ENCODE assay signal across 13 mouse cellular contexts in the genomic region with DNA sequence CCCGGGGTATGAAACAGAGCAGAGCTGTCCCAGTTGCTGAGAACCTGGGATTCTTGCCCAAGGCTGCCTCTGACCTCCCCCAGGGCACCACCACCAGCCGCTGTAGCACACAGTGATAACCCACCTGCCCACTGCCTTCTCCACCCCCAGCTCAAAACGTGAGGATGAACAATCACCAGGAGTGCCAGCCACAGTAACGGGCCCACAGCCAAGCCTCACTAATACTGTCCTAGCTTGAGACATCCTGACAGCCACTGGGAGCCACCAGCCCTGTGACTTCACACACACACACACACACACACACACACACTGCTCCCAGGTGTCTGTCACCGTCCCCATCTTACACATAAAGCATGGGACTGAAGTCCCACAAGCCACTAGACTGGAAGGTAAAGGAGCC. TPM values are rescaled to one million over a fixed set of nuclear protein-coding genes. Genes with fewer than 3 reads are reported as not detected.
DNase-seq lines count a peak whose midpoint lies in the region; ATAC-seq lines count a peak whose summit lies in the region.
"Had no signal": no experiment of that assay in that cellular context is flagged by ENCODE, and none has a peak within 500 bp of the region (broad histone marks: within the 10 kb centered on the region; RNA-seq: fewer than 3 reads in every experiment).

No protein-coding gene starts in this region.

- H3K4me3 ChIP-seq in forebrain, embryonic 12.5 days (replicated peaks): no peak overlapping the region
- H3K4me3 ChIP-seq in forebrain, embryonic 13.5 days: no peak overlapping the region
- H3K4me3 ChIP-seq in neural tube, embryonic 12.5 days: no peak overlapping the region
- H3K4me3 ChIP-seq in hindbrain, embryonic 15.5 days: no peak overlapping the region
- no peak overlapping the region for H3K4me3 ChIP-seq in neural tube, embryonic 15.5 days (replicated peaks)
- H3K4me3 ChIP-seq: embryonic facial prominence, embryonic 15.5 days had no signal

- ATAC-seq in forebrain, embryonic 12.5 days (ENCODE audit: low FRiP score): no peak
- ATAC-seq in forebrain, embryonic 13.5 days: no peak
- ATAC-seq in neural tube, embryonic 12.5 days (ENCODE audit: low FRiP score, low read depth): no peak
- ATAC-seq in hindbrain, embryonic 15.5 days (ENCODE audit: low FRiP score, low read depth): no peak
- no peak for ATAC-seq in neural tube, embryonic 15.5 days (ENCODE audit: low FRiP score)
- ATAC-seq: CD4-positive, CD25-positive, alpha-beta regulatory T cell, adult 4 months; inflammation-experienced regulatory T-cells, adult 6 months had no signal

- 80% methylated on average over 5 of the region's 5 CpGs for WGBS in forebrain, embryonic 12.5 days
- WGBS in forebrain, embryonic 13.5 days: 78% methylated on average over 5 of the region's 5 CpGs
- WGBS in neural tube, embryonic 12.5 days: 70% methylated on average over 5 of the region's 5 CpGs
- 72% methylated on average over 5 of the region's 5 CpGs for WGBS in hindbrain, embryonic 15.5 days
- 56% methylated on average over 5 of the region's 5 CpGs for WGBS in neural tube, embryonic 15.5 days

- no peak for DNase-seq in neural tube, embryonic 10.5 days (ENCODE audit: extremely low spot score, low spot score)
- DNase-seq in urinary bladder, postnatal 14 days (ENCODE audit: low spot score): no peak
- no peak for DNase-seq in c-Kit-positive CD71-positive TER-119-positive erythroid progenitor cells, embryonic 14.5 days (ENCODE audit: low spot score)
- DNase-seq: gastrocnemius, postnatal 10 days had no signal

- no peak overlapping the region for H3K9ac ChIP-seq in forebrain, embryonic 12.5 days
- no peak overlapping the region for H3K9ac ChIP-seq in forebrain, embryonic 13.5 days
- H3K9ac ChIP-seq in neural tube, embryonic 12.5 days: no peak overlapping the region
- H3K9ac ChIP-seq in hindbrain, embryonic 15.5 days: no peak overlapping the region
- H3K9ac ChIP-seq in neural tube, embryonic 15.5 days (replicated peaks): no peak overlapping the region
- H3K9ac ChIP-seq: embryonic facial prominence, embryonic 15.5 days had no signal

- H3K36me3 ChIP-seq in forebrain, embryonic 12.5 days (replicated peaks): peaks cover 44% of the 10 kb centered on the region
- peaks cover 48% of the 10 kb centered on the region for H3K36me3 ChIP-seq in forebrain, embryonic 13.5 days (ENCODE audit: poor library complexity, severe bottlenecking)
- H3K36me3 ChIP-seq in neural tube, embryonic 12.5 days: peaks cover 49% of the 10 kb centered on the region
- peaks cover 24% of the 10 kb centered on the region for H3K36me3 ChIP-seq in hindbrain, embryonic 15.5 days
- peaks cover 29% of the 10 kb centered on the region for H3K36me3 ChIP-seq in neural tube, embryonic 15.5 days

- H3K4me2 ChIP-seq in forebrain, embryonic 12.5 days: no peak overlapping the region
- no peak overlapping the region for H3K4me2 ChIP-seq in forebrain, embryonic 13.5 days
- H3K4me2 ChIP-seq in neural tube, embryonic 12.5 days (replicated peaks): no peak overlapping the region
- no peak overlapping the region for H3K4me2 ChIP-seq in hindbrain, embryonic 15.5 days
- no peak overlapping the region for H3K4me2 ChIP-seq in neural tube, embryonic 15.5 days
- H3K4me2 ChIP-seq: embryonic facial prominence, embryonic 15.5 days; liver, embryonic 11.5 days had no signal

- peak overlapping the region; percentile 50; the same call in 1 of the 2 replicates for H3K27ac ChIP-seq in forebrain, embryonic 12.5 days
- H3K27ac ChIP-seq in forebrain, embryonic 13.5 days: no peak overlapping the region
- H3K27ac ChIP-seq in neural tube, embryonic 12.5 days: peak overlapping the region; percentile 26; the same call in 1 of the 2 replicates
- H3K27ac ChIP-seq in hindbrain, embryonic 15.5 days (replicated peaks): 0 out of 2 replicates have a peak overlapping the region, but pooled peaks have one; percentile 17
- H3K27ac ChIP-seq in neural tube, embryonic 15.5 days (replicated peaks): 0 out of 2 replicates have a peak overlapping the region, but pooled peaks have one; percentile 45
- H3K27ac ChIP-seq: embryonic facial prominence, embryonic 15.5 days had no signal

- H3K9me3 ChIP-seq in forebrain, embryonic 12.5 days: peaks cover 6% of the 10 kb centered on the region; the same call in 1 of the 2 replicates
- peaks cover 7% of the 10 kb centered on the region for H3K9me3 ChIP-seq in forebrain, embryonic 13.5 days (replicated peaks)
- H3K9me3 ChIP-seq in neural tube, embryonic 12.5 days: peaks cover 4% of the 10 kb centered on the region; the same call in 1 of the 2 replicates
- H3K9me3 ChIP-seq in hindbrain, embryonic 15.5 days: no peaks in the 10 kb centered on the region
- no peaks in the 10 kb centered on the region for H3K9me3 ChIP-seq in neural tube, embryonic 15.5 days (replicated peaks)
- H3K9me3 ChIP-seq: embryonic facial prominence, embryonic 15.5 days had no signal

- H3K27me3 ChIP-seq in forebrain, embryonic 12.5 days: no peaks in the 10 kb centered on the region
- no peaks in the 10 kb centered on the region for H3K27me3 ChIP-seq in forebrain, embryonic 13.5 days
- no peaks in the 10 kb centered on the region for H3K27me3 ChIP-seq in neural tube, embryonic 12.5 days (replicated peaks)
- H3K27me3 ChIP-seq in hindbrain, embryonic 15.5 days: no peaks in the 10 kb centered on the region
- no peaks in the 10 kb centered on the region for H3K27me3 ChIP-seq in neural tube, embryonic 15.5 days (replicated peaks)
- H3K27me3 ChIP-seq: embryonic facial prominence, embryonic 15.5 days had no signal

- no peaks in the 10 kb centered on the region for H3K4me1 ChIP-seq in forebrain, embryonic 12.5 days
- no peaks in the 10 kb centered on the region for H3K4me1 ChIP-seq in forebrain, embryonic 13.5 days
- H3K4me1 ChIP-seq in neural tube, embryonic 12.5 days: peaks cover 8% of the 10 kb centered on the region; the same call in 1 of the 2 replicates
- 0 out of 2 replicates have a peak, but pooled peaks cover 5% of the 10 kb centered on the region for H3K4me1 ChIP-seq in hindbrain, embryonic 15.5 days (replicated peaks)
- 0 out of 2 replicates have a peak, but pooled peaks cover 11% of the 10 kb centered on the region for H3K4me1 ChIP-seq in neural tube, embryonic 15.5 days
- H3K4me1 ChIP-seq: embryonic facial prominence, embryonic 15.5 days had no signal

RNA-seq across cellular contexts. Expression of a gene that starts 22.9 kb away (rescaled TPM):
- polyA plus RNA-seq in forebrain, embryonic 12.5 days (2016; fragmentation: Nextera tagmentation; extraction: Ambion mirVana): 35.1 and 38.0 TPM in 2 replicates
- 28.9 and 35.1 TPM in 2 replicates for polyA plus RNA-seq in forebrain, embryonic 13.5 days (2015; fragmentation: Nextera tagmentation; extraction: Ambion mirVana)
- 34.2 and 38.1 TPM in 2 replicates for polyA plus RNA-seq in neural tube, embryonic 12.5 days (2016; fragmentation: Nextera tagmentation; extraction: Ambion mirVana)
- 34.4 and 38.4 TPM in 2 replicates for polyA plus RNA-seq in hindbrain, embryonic 15.5 days (2015; fragmentation: Nextera tagmentation; extraction: Ambion mirVana)
- 25.4 and 33.0 TPM in 2 replicates for polyA plus RNA-seq in neural tube, embryonic 15.5 days (2015; fragmentation: Nextera tagmentation; extraction: Ambion mirVana)

RNA-seq across cellular contexts. Expression of a gene that starts 28.0 kb away (rescaled TPM):
- 68.8 and 69.4 TPM in 2 replicates for polyA plus RNA-seq in forebrain, embryonic 12.5 days (2016; fragmentation: Nextera tagmentation; extraction: Ambion mirVana)
- 89.9 and 95.2 TPM in 2 replicates for polyA plus RNA-seq in forebrain, embryonic 13.5 days (2015; fragmentation: Nextera tagmentation; extraction: Ambion mirVana)
- polyA plus RNA-seq in neural tube, embryonic 12.5 days (2016; fragmentation: Nextera tagmentation; extraction: Ambion mirVana): 76.8 and 79.0 TPM in 2 replicates
- polyA plus RNA-seq in hindbrain, embryonic 15.5 days (2015; fragmentation: Nextera tagmentation; extraction: Ambion mirVana): 102 and 114 TPM in 2 replicates
- 110 and 112 TPM in 2 replicates for polyA plus RNA-seq in neural tube, embryonic 15.5 days (2015; fragmentation: Nextera tagmentation; extraction: Ambion mirVana)

RNA-seq across cellular contexts. Expression of a gene that starts 48.1 kb away (rescaled TPM):
- polyA plus RNA-seq in forebrain, embryonic 12.5 days (2016; fragmentation: Nextera tagmentation; extraction: Ambion mirVana): 1.00 and 2.2 TPM in 2 replicates
- polyA plus RNA-seq in forebrain, embryonic 13.5 days (2015; fragmentation: Nextera tagmentation; extraction: Ambion mirVana): 2.5 TPM in 2 replicates
- 0.60 TPM in 1 of 2 replicates, not detected in the other for polyA plus RNA-seq in neural tube, embryonic 12.5 days (2016; fragmentation: Nextera tagmentation; extraction: Ambion mirVana)
- polyA plus RNA-seq in hindbrain, embryonic 15.5 days (2015; fragmentation: Nextera tagmentation; extraction: Ambion mirVana): 1.2 and 1.3 TPM in 2 replicates
- 1.8 TPM in 1 of 2 replicates, not detected in the other for polyA plus RNA-seq in neural tube, embryonic 15.5 days (2015; fragmentation: Nextera tagmentation; extraction: Ambion mirVana)
- polyA plus RNA-seq: CD4-positive, CD25-positive, alpha-beta regulatory T cell, adult 4 months; embryonic facial prominence, embryonic 15.5 days; inflammation-experienced regulatory T-cells, adult 6 months; liver, embryonic 11.5 days had no signal
